Mouse (Mus musculus): ENCODE results near the gene Pacs2. TPM values are rescaled to one million over a fixed set of nuclear protein-coding genes. Genes with fewer than 3 reads are reported as not detected.
A peak's percentile ranks its signal among the peaks of the same experiment; 100 is the strongest.

Pacs2 gene
- polyA plus RNA-seq, 1 experiment from 2014 or later, result 7.3 TPM

DNA sequence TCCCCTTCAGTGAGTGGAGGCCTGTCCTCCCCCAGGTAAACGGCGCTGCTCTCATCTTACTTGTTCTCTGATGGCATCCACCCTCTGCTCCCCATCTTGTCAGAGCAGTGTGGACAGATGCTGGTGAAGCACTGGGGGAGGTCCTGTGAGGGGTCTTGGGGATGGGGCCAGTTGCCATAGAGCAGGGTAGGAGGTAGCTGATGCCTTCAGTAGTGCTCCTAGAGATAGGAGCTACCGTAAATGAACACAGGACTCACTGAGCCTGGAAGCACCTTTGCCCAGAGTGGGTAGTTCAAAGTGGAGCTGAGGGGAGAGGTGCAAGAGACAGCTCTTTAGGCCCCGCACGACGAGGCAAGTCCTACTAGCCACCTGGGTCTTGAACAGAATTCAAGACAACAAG, 55.1 kb downstream of the Pacs2 start:
- no peak overlapping the region for H3K4me2 ChIP-seq (ENCODE audit: low read depth, low read length)
- H3K9me3 ChIP-seq (ENCODE audit: control insufficient read depth, low read length), result no peaks in the 10 kb centered on the region
- no peak overlapping the region for H3K4me3 ChIP-seq (ENCODE audit: low read length)
- no peak for ATAC-seq
- H3K9ac ChIP-seq (ENCODE audit: low read depth, low read length), result no peak overlapping the region
- H3K36me3 ChIP-seq (ENCODE audit: control insufficient read depth, insufficient read depth, low read length), result peaks cover 9% of the 10 kb centered on the region; the same call in 1 of the 2 replicates
- WGBS, result 93% methylated on average over 6 of the region's 6 CpGs
- H3K27ac ChIP-seq (ENCODE audit: low read length), result no peak overlapping the region
- H3K4me1 ChIP-seq (ENCODE audit: control insufficient read depth, insufficient read depth, low read length), result peaks cover 8% of the 10 kb centered on the region
- no peaks in the 10 kb centered on the region for H3K27me3 ChIP-seq (replicated peaks; ENCODE audit: control insufficient read depth, insufficient read depth, low read length)

DNA sequence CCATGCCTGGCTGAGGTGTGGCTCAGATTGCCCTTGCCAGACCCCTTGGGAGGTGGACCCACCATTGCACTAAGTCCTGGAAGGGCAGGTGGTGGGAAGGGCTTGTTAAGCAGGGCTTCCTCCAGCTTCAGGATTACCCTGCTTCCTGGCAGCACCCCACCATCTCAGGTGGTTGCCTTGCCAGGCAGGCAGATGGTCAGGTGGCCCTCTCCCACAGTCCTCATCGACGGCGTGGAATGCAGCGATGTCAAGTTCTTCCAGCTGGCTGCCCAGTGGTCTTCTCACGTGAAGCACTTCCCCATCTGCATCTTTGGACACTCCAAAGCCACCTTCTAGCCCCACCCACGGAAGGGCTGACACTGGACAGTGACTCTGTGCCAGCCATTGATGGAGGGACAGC, 57.0 kb downstream of the Pacs2 start:
- no peak overlapping the region for H3K9ac ChIP-seq (ENCODE audit: low read depth, low read length)
- H3K27ac ChIP-seq (ENCODE audit: low read length), result no peak overlapping the region
- H3K9me3 ChIP-seq (ENCODE audit: control insufficient read depth, low read length), result no peaks in the 10 kb centered on the region
- peaks cover 11% of the 10 kb centered on the region for H3K4me1 ChIP-seq (ENCODE audit: control insufficient read depth, insufficient read depth, low read length)
- H3K4me2 ChIP-seq (ENCODE audit: low read depth, low read length), result no peak overlapping the region
- WGBS, result 89% methylated on average over 6 of the region's 6 CpGs
- ATAC-seq, result no peak
- no peak overlapping the region for H3K4me3 ChIP-seq (ENCODE audit: low read length)
- H3K27me3 ChIP-seq (replicated peaks; ENCODE audit: control insufficient read depth, insufficient read depth, low read length), result no peaks in the 10 kb centered on the region
- peaks cover 9% of the 10 kb centered on the region; the same call in 1 of the 2 replicates for H3K36me3 ChIP-seq (ENCODE audit: control insufficient read depth, insufficient read depth, low read length)

GRCm38 (mm10) chr12:113071827-113072226, 57.5 kb downstream of the Pacs2 start:
- Histone ChIP-seq H3K4me3 (ENCODE audit: low read length) (no peak overlapping the region), H3K4me1 (ENCODE audit: control insufficient read depth, insufficient read depth, low read length) (peaks cover 11% of the 10 kb centered on the region), H3K36me3 (ENCODE audit: control insufficient read depth, insufficient read depth, low read length) (peaks cover 9% of the 10 kb centered on the region; the same call in 1 of the 2 replicates), H3K27ac (ENCODE audit: low read length) (no peak overlapping the region), H3K9me3 (ENCODE audit: control insufficient read depth, low read length) (no peaks in the 10 kb centered on the region), H3K27me3 (replicated peaks; ENCODE audit: control insufficient read depth, insufficient read depth, low read length) (no peaks in the 10 kb centered on the region), H3K4me2 (ENCODE audit: low read depth, low read length) (no peak overlapping the region), H3K9ac (ENCODE audit: low read depth, low read length) (no peak overlapping the region)
- no peak for ATAC-seq
- WGBS, result 76% methylated on average over 6 of the region's 6 CpGs

DNA sequence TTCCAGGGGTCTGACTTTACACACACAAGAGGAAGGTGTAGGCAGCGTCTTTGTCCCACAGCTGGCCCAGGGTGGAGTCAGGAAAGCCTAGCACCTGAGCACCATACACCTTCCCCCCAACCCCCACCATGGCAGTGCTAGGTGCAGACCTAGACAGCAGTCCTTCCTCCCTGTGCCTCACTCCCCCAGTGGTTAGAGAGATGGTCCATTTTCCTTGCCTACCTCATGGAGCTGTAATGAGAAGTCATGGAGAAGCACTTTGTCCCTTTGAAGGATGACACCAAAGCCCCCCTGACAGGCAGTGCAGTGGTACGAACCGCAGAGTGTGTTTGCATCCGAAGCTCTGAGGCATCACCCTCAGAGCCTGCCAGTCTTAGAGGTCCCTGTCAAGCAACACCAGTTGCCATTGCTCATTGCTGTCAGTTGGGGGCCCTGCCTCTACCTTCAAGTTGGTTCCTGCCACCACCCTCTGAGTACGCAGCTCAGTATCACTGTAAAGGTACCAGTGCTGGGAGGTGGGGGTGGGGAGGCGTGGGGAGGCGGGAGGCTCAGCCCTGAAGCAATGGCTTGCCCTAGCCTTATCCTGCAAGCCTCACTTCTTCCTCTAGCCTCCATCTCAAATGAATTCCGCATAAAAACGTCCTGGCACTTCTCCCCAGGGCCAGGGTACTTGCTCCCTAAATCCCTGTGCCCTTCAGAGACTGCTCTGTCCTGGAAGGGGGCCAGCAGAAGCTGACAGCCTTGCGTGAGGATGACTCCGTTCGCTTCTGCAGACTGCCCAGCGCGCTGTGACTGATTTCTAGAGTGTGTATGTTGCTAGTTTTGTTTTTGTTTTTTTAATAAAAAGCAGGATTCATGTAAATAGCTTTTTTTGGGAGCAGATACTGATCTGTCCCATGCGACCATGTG, 59.4 kb downstream of the Pacs2 start:
- peaks cover 11% of the 10 kb centered on the region for H3K4me1 ChIP-seq (ENCODE audit: control insufficient read depth, insufficient read depth, low read length)
- ATAC-seq, result peak; percentile 60
- no peaks in the 10 kb centered on the region for H3K9me3 ChIP-seq (ENCODE audit: control insufficient read depth, low read length)
- no peaks in the 10 kb centered on the region for H3K27me3 ChIP-seq (replicated peaks; ENCODE audit: control insufficient read depth, insufficient read depth, low read length)
- WGBS, result 12% methylated on average over 15 of the region's 15 CpGs
- peak overlapping the region; percentile 53 for H3K4me3 ChIP-seq (ENCODE audit: low read length)
- peak overlapping the region; percentile 65 for H3K27ac ChIP-seq (ENCODE audit: low read length)
- H3K36me3 ChIP-seq (ENCODE audit: control insufficient read depth, insufficient read depth, low read length), result peaks cover 9% of the 10 kb centered on the region; the same call in 1 of the 2 replicates
- peak overlapping the region; percentile 79 for H3K4me2 ChIP-seq (ENCODE audit: low read depth, low read length)
- H3K9ac ChIP-seq (ENCODE audit: low read depth, low read length), result peak overlapping the region; percentile 75

DNA sequence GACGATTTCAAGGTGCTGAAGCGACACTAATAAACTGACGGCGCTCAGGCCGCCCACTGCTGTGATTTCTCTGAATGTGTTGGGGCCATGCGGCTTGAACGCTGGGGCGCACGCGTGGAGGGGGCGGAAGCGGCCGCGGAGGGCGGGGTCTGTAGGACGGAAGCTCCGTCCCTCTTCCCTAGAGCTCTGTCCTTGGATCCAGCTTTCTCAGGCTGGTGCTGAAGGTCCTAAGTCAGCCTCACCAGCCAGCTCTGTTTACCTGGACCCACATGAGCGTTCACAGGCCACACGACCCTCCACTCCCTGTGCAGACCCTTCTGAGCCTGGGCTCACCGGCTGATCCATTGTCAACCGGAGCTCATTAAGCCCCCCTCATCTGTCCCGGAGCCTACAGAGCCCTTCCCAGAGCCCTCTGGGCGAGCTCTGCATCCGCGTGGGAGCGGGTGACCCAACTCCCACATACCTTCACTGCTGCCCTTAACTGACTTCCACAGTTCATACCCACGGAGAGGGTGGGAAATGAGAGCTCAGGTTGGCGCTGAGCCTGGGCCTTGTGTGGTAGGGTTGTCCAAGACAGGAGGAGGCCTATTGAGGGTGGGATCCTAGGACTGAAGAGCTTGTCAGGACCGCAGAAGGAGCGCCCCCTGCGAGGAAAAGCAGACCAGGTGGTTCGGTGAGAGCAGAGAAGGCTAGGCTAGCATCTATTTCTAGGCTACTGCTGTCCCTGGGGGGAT, 60.2 kb downstream of the Pacs2 start, which contains the start of gene Tex22:
TSS of gene Tex22 (plus strand) at position 174 of the 734 bp plus-strand sequence.
- Histone ChIP-seq H3K4me1 (ENCODE audit: control insufficient read depth, insufficient read depth, low read length) (peaks cover 11% of the 10 kb centered on the region), H3K9ac (ENCODE audit: low read depth, low read length) (peak within 1 kb of the TSS; percentile 75), H3K27ac (ENCODE audit: low read length) (peak within 1 kb of the TSS; percentile 91), H3K9me3 (ENCODE audit: control insufficient read depth, low read length) (no peaks in the 10 kb centered on the region), H3K4me2 (ENCODE audit: low read depth, low read length) (peak within 1 kb of the TSS; percentile 79), H3K36me3 (ENCODE audit: control insufficient read depth, insufficient read depth, low read length) (peaks cover 9% of the 10 kb centered on the region; the same call in 1 of the 2 replicates), H3K4me3 (ENCODE audit: low read length) (peak within 1 kb of the TSS; percentile 53), H3K27me3 (replicated peaks; ENCODE audit: control insufficient read depth, insufficient read depth, low read length) (no peaks in the 10 kb centered on the region)
- ATAC-seq, result peak; percentile 95
- 4% methylated on average over 32 of the region's 32 CpGs for WGBS

GRCm38 (mm10) chr12:113075063-113075454, 60.8 kb downstream of the Pacs2 start:
- peaks cover 7% of the 10 kb centered on the region; the same call in 1 of the 2 replicates for H3K36me3 ChIP-seq (ENCODE audit: control insufficient read depth, insufficient read depth, low read length)
- peak overlapping the region; percentile 75 for H3K9ac ChIP-seq (ENCODE audit: low read depth, low read length)
- H3K4me2 ChIP-seq (ENCODE audit: low read depth, low read length), result peak overlapping the region; percentile 79
- peak overlapping the region; percentile 53 for H3K4me3 ChIP-seq (ENCODE audit: low read length)
- H3K27ac ChIP-seq (ENCODE audit: low read length), result peak overlapping the region; percentile 91
- no peaks in the 10 kb centered on the region for H3K27me3 ChIP-seq (replicated peaks; ENCODE audit: control insufficient read depth, insufficient read depth, low read length)
- H3K4me1 ChIP-seq (ENCODE audit: control insufficient read depth, insufficient read depth, low read length), result peaks cover 11% of the 10 kb centered on the region
- ATAC-seq, result peak; percentile 85
- 4% methylated on average over 10 of the region's 10 CpGs for WGBS
- no peaks in the 10 kb centered on the region for H3K9me3 ChIP-seq (ENCODE audit: control insufficient read depth, low read length)

DNA sequence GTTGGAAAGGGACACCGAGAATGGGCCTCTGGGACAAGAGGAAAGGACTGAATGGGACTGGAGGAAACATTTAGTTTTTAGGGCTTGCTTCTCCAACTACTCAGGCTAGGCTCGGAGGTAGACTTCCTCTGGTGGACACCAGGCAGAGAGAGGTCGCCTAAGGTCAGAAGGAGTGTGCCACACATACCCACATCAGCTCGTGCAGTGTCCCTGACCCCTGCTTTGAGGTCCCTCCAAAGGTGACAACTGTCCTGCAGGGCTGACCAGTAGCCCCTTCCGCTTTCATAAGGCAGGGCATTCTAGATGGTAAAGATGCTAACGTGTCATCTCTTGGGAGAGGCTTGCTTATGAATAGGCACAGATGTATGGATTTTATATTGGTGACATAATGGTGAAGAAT, 61.2 kb downstream of the Pacs2 start:
- ATAC-seq, result no peak
- WGBS, result 55% methylated on average over 6 of the region's 6 CpGs
- Histone ChIP-seq H3K4me2 (ENCODE audit: low read depth, low read length) (peak overlapping the region; percentile 79; the same call in 1 of the 2 replicates), H3K27ac (ENCODE audit: low read length) (no peak overlapping the region), H3K4me1 (ENCODE audit: control insufficient read depth, insufficient read depth, low read length) (peaks cover 11% of the 10 kb centered on the region), H3K9me3 (ENCODE audit: control insufficient read depth, low read length) (no peaks in the 10 kb centered on the region), H3K4me3 (ENCODE audit: low read length) (no peak overlapping the region), H3K36me3 (ENCODE audit: control insufficient read depth, insufficient read depth, low read length) (peaks cover 2% of the 10 kb centered on the region; the same call in 1 of the 2 replicates), H3K9ac (ENCODE audit: low read depth, low read length) (peak overlapping the region; percentile 39; the same call in 1 of the 2 replicates), H3K27me3 (replicated peaks; ENCODE audit: control insufficient read depth, insufficient read depth, low read length) (no peaks in the 10 kb centered on the region)

GRCm38 (mm10) chr12:113087276-113087675, 73.0 kb downstream of the Pacs2 start:
- no peaks in the 10 kb centered on the region for H3K9me3 ChIP-seq (ENCODE audit: control insufficient read depth, low read length)
- no peaks in the 10 kb centered on the region for H3K4me1 ChIP-seq (ENCODE audit: control insufficient read depth, insufficient read depth, low read length)
- no peak overlapping the region for H3K9ac ChIP-seq (ENCODE audit: low read depth, low read length)
- no peak overlapping the region for H3K4me3 ChIP-seq (ENCODE audit: low read length)
- H3K4me2 ChIP-seq (ENCODE audit: low read depth, low read length), result no peak overlapping the region
- ATAC-seq, result no peak
- no peaks in the 10 kb centered on the region for H3K27me3 ChIP-seq (replicated peaks; ENCODE audit: control insufficient read depth, insufficient read depth, low read length)
- H3K36me3 ChIP-seq (ENCODE audit: control insufficient read depth, insufficient read depth, low read length), result no peaks in the 10 kb centered on the region
- H3K27ac ChIP-seq (ENCODE audit: low read length), result no peak overlapping the region
- WGBS, result 83% methylated on average over 2 of the region's 3 CpGs

- Histone ChIP-seq H3K4me1 (ENCODE audit: control insufficient read depth, insufficient read depth, low read length) (no peaks in the 10 kb centered on the region), H3K4me3 (ENCODE audit: low read length) (no peak overlapping the region), H3K36me3 (ENCODE audit: control insufficient read depth, insufficient read depth, low read length) (no peaks in the 10 kb centered on the region), H3K9ac (ENCODE audit: low read depth, low read length) (no peak overlapping the region), H3K27me3 (replicated peaks; ENCODE audit: control insufficient read depth, insufficient read depth, low read length) (no peaks in the 10 kb centered on the region), H3K4me2 (ENCODE audit: low read depth, low read length) (no peak overlapping the region), H3K9me3 (ENCODE audit: control insufficient read depth, low read length) (no peaks in the 10 kb centered on the region), H3K27ac (ENCODE audit: low read length) (no peak overlapping the region)
- 44% methylated on average over 4 of the region's 4 CpGs for WGBS
- ATAC-seq, result no peak
Measured at GRCm38 (mm10) chr12:113088026-113088425, 73.7 kb downstream of the Pacs2 start.

Measured in intestine, embryonic 16.5 days (tissue).